ENCODE assay signal across 8 mouse cellular contexts in the genomic region with DNA sequence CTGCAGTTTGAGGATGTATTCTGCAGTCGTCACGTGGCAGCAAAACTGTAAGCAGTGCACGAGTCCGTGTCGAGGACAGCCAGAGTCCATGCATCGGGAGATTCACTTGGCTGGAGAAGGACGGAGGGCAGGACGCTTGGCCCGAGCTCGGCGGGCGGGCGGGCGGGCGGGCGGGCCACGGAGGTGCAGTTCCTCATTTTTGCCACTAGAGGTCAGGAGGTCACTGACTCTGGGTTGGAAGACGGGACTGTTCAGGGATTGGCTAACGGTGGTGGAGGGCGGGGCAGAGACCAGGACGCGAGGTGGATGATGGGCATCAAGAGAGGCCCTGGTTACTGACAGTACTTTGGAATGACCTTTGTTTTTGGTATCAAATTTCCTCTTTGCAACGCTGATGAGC. TPM values are rescaled to one million over a fixed set of nuclear protein-coding genes. Genes with fewer than 3 reads are reported as not detected.
A peak's percentile ranks its signal among the peaks of the same experiment; 100 is the strongest.
DNase-seq lines count a peak whose midpoint lies in the region; ATAC-seq and TF ChIP-seq lines count a peak whose summit lies in the region.

No protein-coding gene starts in this region.

- H3K4me2 ChIP-seq in hindbrain, embryonic 12.5 days (replicated peaks) = peak overlapping the region; percentile 35

- peaks cover 3% of the 10 kb centered on the region; the same call in 1 of the 2 replicates for H3K4me1 ChIP-seq in hindbrain, embryonic 12.5 days

- ATAC-seq in Patski = peak; percentile 87
- peak; percentile 84 for ATAC-seq in hindbrain, embryonic 12.5 days (ENCODE audit: low FRiP score)

- H3K27ac ChIP-seq in hindbrain, embryonic 12.5 days = no peak overlapping the region

- under 1% methylated on average over 23 of the region's 23 CpGs for WGBS in hindbrain, embryonic 12.5 days

- CTCF ChIA-PET in Patski (lab: Charles Lee) = interaction anchor here (0.9 to 2.9 kb wide), 3 partner anchors 13 to 291 kb away, joined by 3 to 9 read pairs (median 8); no protein-coding TSS in a partner anchor

- no peaks in the 10 kb centered on the region for H3K9me3 ChIP-seq in hindbrain, embryonic 12.5 days (replicated peaks)

- TF ChIP-seq CTCF in Patski (IDR thresholded peaks at IDR 0.05) = peak; percentile 65

- no peak for DNase-seq in Patski (ENCODE audit: low read depth, low spot score)
- DNase-seq in cerebellum, postnatal 10 days = peak; percentile 94
- peak; percentile 70 to 77 for DNase-seq in frontal cortex, postnatal 10 days (ENCODE audit: low spot score in 2 of 2)
- peak; percentile 71 to 85 for DNase-seq in layer of hippocampus, postnatal 14 days (ENCODE audit: low spot score in 2 of 2)
- DNase-seq in lung, postnatal 10 days = peak; percentile 94
- DNase-seq in ovary, postnatal 36 days (ENCODE audit: low spot score) = peak; percentile 83
- DNase-seq in thymus, postnatal 14 days = peak; percentile 84

- H3K27me3 ChIP-seq in Patski = no peaks in the 10 kb centered on the region
- H3K27me3 ChIP-seq in hindbrain, embryonic 12.5 days = no peaks in the 10 kb centered on the region; the same call in 1 of the 2 replicates

- H3K36me3 ChIP-seq in hindbrain, embryonic 12.5 days = peaks cover 32% of the 10 kb centered on the region

- in situ Hi-C loops in Patski (cut with MboI; ENCODE audit: low pct_unique_long_range_greater_than_20kb) = no loop called here

- no peak overlapping the region for H3K4me3 ChIP-seq in hindbrain, embryonic 12.5 days

- POLR2A ChIA-PET in Patski (lab: Charles Lee) = no interaction called here

- no peak overlapping the region for H3K9ac ChIP-seq in hindbrain, embryonic 12.5 days

RNA-seq across cellular contexts. Expression of a gene that starts 26.6 kb away (rescaled TPM):
- 0.04 TPM for polyA plus RNA-seq in Patski (2021)
- 0.61 and 0.62 TPM in 2 replicates for polyA plus RNA-seq in hindbrain, embryonic 12.5 days (2016; fragmentation: Nextera tagmentation; extraction: Ambion mirVana)
- 10 to 100 TPM; 84.1 to 86.4 TPM for total RNA-seq in layer of hippocampus, postnatal 14 days (2021)

RNA-seq across cellular contexts. Expression of a gene that starts 36.5 kb away (rescaled TPM):
- polyA plus RNA-seq in Patski (2021) = 860 TPM
- polyA plus RNA-seq in hindbrain, embryonic 12.5 days (2016; fragmentation: Nextera tagmentation; extraction: Ambion mirVana) = 1,318 and 1,416 TPM in 2 replicates
- 1,000 to 10,000 TPM; 1,350 to 1,430 TPM for total RNA-seq in layer of hippocampus, postnatal 14 days (2021)
